Mouse (Mus musculus): ENCODE data around the gene Ttc17.

Ttc17 gene

GRCm38 (mm10) chr2:94381057-94381647, 25.3 kb downstream of the Ttc17 start:
- no peak for DNase-seq (ENCODE audit: low read depth)

- DNase-seq (ENCODE audit: low read depth) = peak; percentile 31
Observed at GRCm38 (mm10) chr2:94378678-94379077, 27.8 kb downstream of the Ttc17 start.

DNA sequence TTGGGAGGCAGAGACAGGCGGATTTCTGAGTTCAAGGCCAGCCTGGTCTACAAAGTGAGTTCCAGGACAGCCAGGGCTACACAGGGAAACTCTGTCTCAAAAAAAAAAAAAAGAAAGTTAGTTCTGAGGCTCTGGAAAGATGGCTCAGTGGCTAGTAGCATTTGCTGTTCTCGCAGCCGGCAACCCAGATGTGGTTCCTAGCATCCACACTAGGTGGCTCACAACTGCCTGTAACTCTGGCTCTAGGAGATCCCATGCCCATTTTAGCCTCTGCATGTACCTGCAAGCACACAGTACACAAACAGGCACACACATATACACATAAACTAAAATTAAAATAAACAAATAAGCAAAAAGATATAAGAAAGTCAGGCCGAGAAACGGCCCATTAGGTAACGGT, 35.4 kb downstream of the Ttc17 start:
- DNase-seq (ENCODE audit: low read depth) = peak; percentile 73

DNA sequence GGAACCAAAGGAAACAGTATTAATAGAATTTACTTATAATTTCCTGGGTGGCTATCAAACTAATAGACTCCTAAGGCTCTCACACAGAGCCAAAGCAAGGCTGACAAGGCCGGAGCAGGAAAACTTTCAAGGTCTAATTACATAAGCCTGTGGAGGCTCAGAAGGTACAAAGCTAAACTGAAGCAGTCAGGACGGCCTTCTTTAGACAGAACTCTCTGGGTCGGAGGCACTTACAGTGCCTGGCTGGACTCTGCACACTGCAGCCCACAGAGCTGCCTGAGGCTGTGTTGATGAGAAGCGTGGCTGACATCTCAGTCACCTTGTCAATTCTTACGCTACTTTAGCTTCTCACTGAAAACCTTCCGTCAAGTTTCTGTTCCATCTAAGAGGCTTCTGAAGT, 42.7 kb downstream of the Ttc17 start:
- no peak for DNase-seq (ENCODE audit: low read depth)

GRCm38 (mm10) chr2:94360398-94360973, 46.0 kb downstream of the Ttc17 start:
- DNase-seq (ENCODE audit: low read depth) = no peak

GRCm38 (mm10) chr2:94348165-94348591, 58.3 kb downstream of the Ttc17 start:
- DNase-seq (ENCODE audit: low read depth) = peak; percentile 7

DNA sequence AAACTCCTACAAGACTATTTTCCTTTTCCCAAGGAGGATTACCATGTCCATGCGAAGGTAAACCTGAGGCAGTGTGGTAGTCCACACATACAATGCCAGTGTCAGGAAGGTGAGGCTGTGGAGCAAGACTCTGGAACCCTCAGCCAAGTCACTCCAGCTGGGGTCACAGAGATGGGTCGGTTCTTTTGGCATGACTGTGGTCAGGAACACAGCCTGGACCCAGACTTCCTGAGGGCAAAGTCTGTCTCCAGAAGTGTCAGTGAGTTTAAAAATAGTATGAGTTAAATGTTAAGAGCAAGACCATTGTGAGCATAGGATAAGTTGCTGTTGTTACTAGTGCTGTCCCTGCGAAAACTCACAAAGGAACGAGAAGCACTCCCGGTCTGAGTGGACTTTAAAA, 59.7 kb downstream of the Ttc17 start:
- no peak for DNase-seq (ENCODE audit: low read depth)

DNA sequence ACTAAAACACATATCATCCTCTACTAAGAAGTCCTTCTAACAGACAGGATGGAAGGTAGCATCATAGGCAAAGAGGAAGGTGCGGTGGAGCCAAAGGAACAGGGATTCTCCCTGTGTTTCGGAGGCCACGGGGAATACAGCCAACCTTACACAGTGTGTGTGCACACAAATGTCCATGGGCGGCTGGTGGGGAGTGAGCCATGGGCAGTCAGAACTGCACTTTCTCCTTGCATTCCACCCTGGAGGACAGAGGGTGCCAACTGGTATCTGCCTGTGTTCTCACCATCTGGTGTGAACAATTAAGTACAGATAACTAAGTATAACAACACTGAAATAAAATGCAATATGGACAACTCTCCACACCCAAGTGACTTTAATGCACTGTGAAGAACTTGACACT, 61.9 kb downstream of the Ttc17 start:
- DNase-seq (ENCODE audit: low read depth) = no peak

GRCm38 (mm10) chr2:94343290-94344285, 62.9 kb downstream of the Ttc17 start:
- DNase-seq (ENCODE audit: low read depth) = no peak

DNA sequence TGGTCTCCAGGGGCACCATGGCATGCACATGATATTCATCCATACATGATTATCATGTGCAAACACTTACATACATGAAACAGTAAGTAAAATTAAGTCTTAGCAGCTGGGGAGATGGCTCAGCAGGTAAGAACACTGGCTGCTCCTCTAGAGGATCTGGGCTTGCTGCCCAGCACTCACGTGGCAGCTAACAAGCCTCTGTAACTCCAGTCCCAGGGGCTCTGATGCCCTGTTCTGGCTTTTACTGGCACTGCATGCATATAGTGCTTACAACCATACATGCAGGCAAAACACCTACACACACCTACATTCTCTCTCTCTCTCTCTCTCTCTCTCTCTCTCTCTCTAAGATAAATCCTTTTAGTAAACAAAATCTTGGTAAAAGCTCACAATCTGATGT, 65.7 kb downstream of the Ttc17 start:
- DNase-seq (ENCODE audit: low read depth) = peak; percentile 58

DNA sequence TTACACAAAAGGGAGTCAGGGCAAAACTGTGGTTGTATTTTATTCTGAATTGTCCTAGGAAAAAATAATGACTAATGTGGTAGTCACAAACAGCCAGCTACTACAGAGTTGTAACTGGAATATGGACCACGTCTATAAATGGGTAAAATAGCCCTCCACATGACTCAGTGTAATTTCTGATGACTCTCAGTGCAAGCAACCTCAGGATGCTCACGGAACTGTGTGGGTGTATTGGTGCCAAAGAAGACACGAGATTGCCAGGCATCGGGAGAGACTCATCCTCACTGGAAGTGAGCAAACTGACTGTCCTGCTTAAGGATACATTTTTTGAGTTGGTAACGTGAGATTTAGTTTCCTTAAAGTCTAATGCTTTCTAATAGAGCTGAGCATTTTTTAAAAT, 67.0 kb downstream of the Ttc17 start:
- peak; percentile 53 for DNase-seq (ENCODE audit: low read depth)

- no peak for DNase-seq (ENCODE audit: low read depth)
Observed at GRCm38 (mm10) chr2:94336336-94336735, 70.2 kb downstream of the Ttc17 start.

DNA sequence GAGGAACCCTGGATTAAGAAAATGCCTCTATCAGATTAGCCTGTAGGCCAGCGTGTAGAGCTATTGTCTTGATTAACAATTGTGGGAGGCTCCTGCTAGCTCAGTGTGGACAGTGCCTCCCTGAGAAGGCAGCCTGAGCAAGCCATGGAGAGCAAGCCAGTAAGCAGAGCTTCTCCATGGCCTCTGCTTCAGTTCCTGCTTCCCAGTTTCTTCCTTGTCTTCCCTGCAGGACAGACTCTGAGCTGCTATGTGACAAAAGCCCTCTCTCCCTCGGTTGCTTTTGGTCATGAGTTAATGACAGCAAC, 71.8 kb downstream of the Ttc17 start:
- no peak for DNase-seq (ENCODE audit: low read depth)

GRCm38 (mm10) chr2:94333841-94334741, 72.4 kb downstream of the Ttc17 start:
- no peak for DNase-seq (ENCODE audit: low read depth)

- DNase-seq (ENCODE audit: low read depth) = no peak
Observed at GRCm38 (mm10) chr2:94333086-94333485, 73.4 kb downstream of the Ttc17 start.

GRCm38 (mm10) chr2:94329336-94329735, 77.2 kb downstream of the Ttc17 start:
- DNase-seq (ENCODE audit: low read depth) = no peak

- no peak for DNase-seq (ENCODE audit: low read depth)
Observed at GRCm38 (mm10) chr2:94327836-94328235, 78.7 kb downstream of the Ttc17 start.

GRCm38 (mm10) chr2:94319780-94320179, 86.7 kb downstream of the Ttc17 start:
- DNase-seq (ENCODE audit: low read depth) = no peak

GRCm38 (mm10) chr2:94316526-94316925, 90.0 kb downstream of the Ttc17 start:
- DNase-seq (ENCODE audit: low read depth) = peak; percentile 12

- DNase-seq (ENCODE audit: low read depth) = no peak
Observed at GRCm38 (mm10) chr2:94303984-94304383, 102.5 kb downstream of the Ttc17 start.

DNA sequence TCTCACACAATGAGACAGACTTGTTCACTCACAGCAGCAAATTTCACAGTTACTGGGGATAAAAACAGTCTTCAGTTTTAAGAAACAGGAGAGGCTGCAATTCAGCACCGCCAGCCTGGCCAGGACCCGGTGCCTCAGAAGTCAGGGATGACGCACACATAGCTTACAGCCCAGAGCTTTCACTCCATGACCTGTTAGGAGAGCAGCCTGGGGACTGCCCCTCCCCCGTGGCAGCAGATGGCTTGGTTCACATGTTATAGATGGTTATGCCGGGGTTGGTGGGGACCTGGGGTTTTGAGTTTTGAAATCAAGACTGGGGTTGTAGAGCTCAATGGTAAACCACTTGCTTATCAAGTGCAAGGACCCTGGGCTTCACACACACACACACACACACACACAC, 104.1 kb downstream of the Ttc17 start:
- DNase-seq (ENCODE audit: low read depth) = no peak

DNA sequence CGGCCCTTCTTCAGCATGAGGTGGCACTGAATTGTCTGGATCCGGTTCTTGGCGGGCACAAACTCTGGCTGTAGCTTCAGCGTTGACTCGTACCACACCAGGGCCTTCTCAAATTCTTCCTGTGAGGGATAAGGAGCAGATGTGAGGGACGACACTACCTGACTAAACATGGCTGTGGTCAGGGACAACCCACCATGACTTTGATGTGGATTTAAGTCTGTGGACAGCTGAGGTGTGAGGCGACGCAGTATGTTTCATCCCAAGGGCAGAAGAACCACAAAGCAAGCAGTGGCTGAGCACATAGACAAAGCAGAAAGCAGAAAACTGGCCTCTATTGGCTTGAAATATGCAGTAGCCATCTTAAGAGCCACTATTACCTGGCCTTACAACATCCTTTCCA, 104.7 kb downstream of the Ttc17 start:
- no peak for DNase-seq (ENCODE audit: low read depth)

All from NIH3T3 (cell line).